Mouse (Mus musculus) frontal cortex, postnatal 10 days (tissue): ENCODE data around the gene Svbp.
A peak's percentile ranks its signal among the peaks of the same experiment; 100 is the strongest.

Experiments used
- DNase-seq, 2 experiments: peaks; one replicate each; pipeline ENCODE4 v3.0.0; 2022; ENCODE audit warnings: low spot score in 2 of 2, mixed read lengths in 1 of 2

Svbp gene

GRCm38 (mm10) chr4:119194909-119195581 lies at the start of gene Svbp:
Svbp (plus strand) TSS chr4:119195306.
- DNase-seq, result peak; percentile 66 to 85

- no peak for DNase-seq
Observed at GRCm38 (mm10) chr4:119146816-119147215, 48.3 kb upstream of the Svbp start.

- DNase-seq, result no peak
Observed at GRCm38 (mm10) chr4:119147347-119147746, 47.8 kb upstream of the Svbp start.

GRCm38 (mm10) chr4:119148741-119149140 lies 46.4 kb upstream of the Svbp start:
- DNase-seq, result no peak

GRCm38 (mm10) chr4:119157186-119157585 lies 37.9 kb upstream of the Svbp start:
- DNase-seq, result no peak

- no peak for DNase-seq
Observed at GRCm38 (mm10) chr4:119157891-119158290, 37.2 kb upstream of the Svbp start.

GRCm38 (mm10) chr4:119161358-119161757 lies 33.7 kb upstream of the Svbp start:
- DNase-seq, result no peak

GRCm38 (mm10) chr4:119162990-119163389 lies 32.1 kb upstream of the Svbp start:
- no peak for DNase-seq

- no peak for DNase-seq
Observed at GRCm38 (mm10) chr4:119165916-119166315, 29.2 kb upstream of the Svbp start.

GRCm38 (mm10) chr4:119167068-119167467 lies 28.0 kb upstream of the Svbp start:
- no peak for DNase-seq

- DNase-seq, result peak; percentile 73 to 81
Observed at GRCm38 (mm10) chr4:119167663-119168062, 27.4 kb upstream of the Svbp start.

- no peak for DNase-seq
Observed at GRCm38 (mm10) chr4:119172919-119173650, 22.0 kb upstream of the Svbp start.

GRCm38 (mm10) chr4:119173851-119174453 lies 21.2 kb upstream of the Svbp start, which contains the start of gene Zfp691:
Zfp691 (minus strand) TSS chr4:119174195.
- DNase-seq, result peak; percentile 94 to 95

GRCm38 (mm10) chr4:119177702-119178101 lies 17.4 kb upstream of the Svbp start:
- no peak for DNase-seq

GRCm38 (mm10) chr4:119178331-119178730 lies 16.8 kb upstream of the Svbp start:
- DNase-seq, result no peak

GRCm38 (mm10) chr4:119180133-119180707 lies 14.9 kb upstream of the Svbp start:
- DNase-seq, result no peak

- no peak for DNase-seq
Observed at GRCm38 (mm10) chr4:119181456-119181855, 13.7 kb upstream of the Svbp start.

- no peak for DNase-seq
Observed at GRCm38 (mm10) chr4:119183525-119183924, 11.6 kb upstream of the Svbp start.

- no peak for DNase-seq
Observed at GRCm38 (mm10) chr4:119185771-119186170, 9.3 kb upstream of the Svbp start.

- DNase-seq, result no peak
Observed at GRCm38 (mm10) chr4:119188060-119188785, 6.9 kb upstream of the Svbp start.

- DNase-seq, result no peak
Observed at GRCm38 (mm10) chr4:119189392-119189791, 5.7 kb upstream of the Svbp start.

GRCm38 (mm10) chr4:119189864-119190263 lies 5.2 kb upstream of the Svbp start, which contains the start of gene Ermap:
Ermap (minus strand) TSS chr4:119190011.
- no peak for DNase-seq
